Mouse (Mus musculus) left cerebral cortex, adult 18-20 months (tissue): Measurements from ENCODE around the gene Slc43a1. TPM values are rescaled to one million over a fixed set of nuclear protein-coding genes. Genes with fewer than 3 reads are reported as not detected.
"Not testable (repeated sequence)": the region's sequence is repeated elsewhere in the genome, so short reads cannot be mapped to it uniquely, and the experiment has no call there.

Experiments used
- DNase-seq, 2 experiments: peaks; one replicate each; pipeline ENCODE4 v3.0.0; 2021 to 2022; ENCODE audit warnings: low spot score in 2 of 2, mixed read lengths in 1 of 2
- long read RNA-seq, 2 experiments: library from polyadenylated mRNA; stranded (forward); transcript quantifications; one replicate each; pipeline ENCODE4 v2.0.0; 2021
- total RNA-seq, 2 experiments: library from RNA; stranded (reverse); gene quantifications; 2 replicates each; pipeline ENCODE4 v1.2.3; 2021

The Slc43a1 gene
- total RNA-seq: under 1 TPM; 0.21 to 0.23 TPM
- long read RNA-seq, experiment 1: 0 reads
- long read RNA-seq, experiment 2: 0 reads

- DNase-seq: no peak
These were observed at the start of gene Slc43a1 for GRCm38 (mm10) chr2:84838593-84838949. Gene Slc43a1, plus strand, starts transcription at chr2:84838850.

GRCm38 (mm10) chr2:84790418-84790817 lies 48.2 kb upstream of the Slc43a1 start:
- DNase-seq: no peak

- DNase-seq: no peak
These were observed 46.1 kb upstream of the Slc43a1 start for GRCm38 (mm10) chr2:84792516-84792915.

GRCm38 (mm10) chr2:84793154-84793553 lies 45.5 kb upstream of the Slc43a1 start:
- no peak for DNase-seq

- no peak for DNase-seq
These were observed 44.8 kb upstream of the Slc43a1 start for GRCm38 (mm10) chr2:84793871-84794270.

GRCm38 (mm10) chr2:84797833-84798492 lies 40.7 kb upstream of the Slc43a1 start:
- peak; percentile 87 to 88 for DNase-seq

GRCm38 (mm10) chr2:84798493-84798921 lies 40.1 kb upstream of the Slc43a1 start, which contains the start of gene Ube2l6:
Gene Ube2l6, plus strand, starts transcription at chr2:84798828.
- peak; percentile 72 to 83 for DNase-seq

- DNase-seq: peak; percentile 61 to 71
These were observed 39.5 kb upstream of the Slc43a1 start for GRCm38 (mm10) chr2:84799041-84799561.

- DNase-seq: no peak
These were observed 38.3 kb upstream of the Slc43a1 start for GRCm38 (mm10) chr2:84800304-84800703.

GRCm38 (mm10) chr2:84801223-84801622 lies 37.4 kb upstream of the Slc43a1 start:
- DNase-seq: not testable (repeated sequence)

- DNase-seq: no peak
These were observed 34.7 kb upstream of the Slc43a1 start for GRCm38 (mm10) chr2:84803963-84804362.

GRCm38 (mm10) chr2:84806546-84806945 lies 32.1 kb upstream of the Slc43a1 start:
- DNase-seq: no peak

GRCm38 (mm10) chr2:84809330-84809729 lies 29.3 kb upstream of the Slc43a1 start:
- no peak for DNase-seq

- DNase-seq: no peak
These were observed 28.1 kb upstream of the Slc43a1 start for GRCm38 (mm10) chr2:84810526-84810885.

GRCm38 (mm10) chr2:84810886-84811577 lies 27.6 kb upstream of the Slc43a1 start:
- peak; percentile 83 to 85 for DNase-seq

- no peak for DNase-seq
These were observed 26.8 kb upstream of the Slc43a1 start for GRCm38 (mm10) chr2:84811880-84812279.

GRCm38 (mm10) chr2:84812676-84813075 lies 26.0 kb upstream of the Slc43a1 start:
- DNase-seq: no peak

GRCm38 (mm10) chr2:84819861-84820260 lies 18.8 kb upstream of the Slc43a1 start:
- DNase-seq: peak; percentile 28 to 39

- no peak for DNase-seq
These were observed 16.1 kb upstream of the Slc43a1 start, which contains the start of gene Smtnl1 for GRCm38 (mm10) chr2:84822552-84822951. Gene Smtnl1, minus strand, starts transcription at chr2:84822652.

- DNase-seq: no peak
These were observed 15.4 kb upstream of the Slc43a1 start for GRCm38 (mm10) chr2:84823237-84823636.

GRCm38 (mm10) chr2:84826488-84827282 lies 12.0 kb upstream of the Slc43a1 start, which contains the start of gene Timm10:
Gene Timm10, plus strand, starts transcription at chr2:84826997.
- peak; percentile 79 to 89 for DNase-seq
